Mouse (Mus musculus): ENCODE data around the gene Hoxb1.

Hoxb1 gene

DNA sequence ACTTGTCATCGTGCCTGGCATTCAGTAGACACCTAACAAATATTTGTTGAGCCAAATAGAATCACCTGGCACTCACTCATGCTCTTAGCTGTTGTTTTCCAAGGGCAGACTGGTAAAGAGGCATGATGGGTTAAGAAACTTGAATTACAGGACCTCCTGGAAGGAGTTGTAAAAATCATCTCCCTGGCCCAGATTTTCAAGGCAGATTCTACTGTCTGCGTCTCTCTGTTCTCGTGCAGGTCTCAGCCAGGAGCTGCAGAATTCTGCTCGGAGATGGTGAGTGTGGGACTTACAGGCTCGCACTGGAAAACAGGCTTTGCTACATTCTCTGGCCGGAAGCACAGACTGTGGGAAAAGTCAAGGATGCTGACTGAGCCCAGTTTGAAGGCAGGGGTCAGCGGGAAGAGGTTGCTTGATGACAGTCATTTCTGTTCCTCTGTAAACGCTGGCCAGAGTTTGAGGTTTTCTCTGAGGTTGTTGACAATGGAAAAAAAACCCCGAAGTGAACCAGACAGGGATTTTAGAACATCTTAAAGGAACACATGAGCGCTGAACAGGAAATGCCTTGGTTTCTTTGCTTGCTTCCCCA, 38.6 kb downstream of the Hoxb1 start:
- no peak for DNase-seq (ENCODE audit: low spot score)

DNA sequence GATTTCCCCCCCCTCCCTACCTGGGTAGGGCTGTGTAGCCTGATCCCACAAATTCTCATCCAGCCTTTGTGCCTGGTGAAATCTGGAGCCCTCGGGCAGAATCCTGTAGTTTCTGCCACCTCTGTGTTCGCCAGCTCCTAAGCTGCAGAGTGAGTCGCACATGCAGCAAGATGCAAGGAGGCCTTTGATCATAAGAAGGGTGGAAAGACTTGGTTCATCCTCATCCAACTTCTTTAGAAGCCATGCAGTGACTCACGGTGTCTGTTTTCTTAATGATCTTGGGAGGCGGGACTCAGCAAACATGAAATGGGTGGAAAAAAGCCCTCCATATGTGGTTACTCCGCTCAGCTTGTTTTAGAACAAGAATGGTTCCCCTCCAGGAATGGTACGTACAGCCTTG, 39.3 kb downstream of the Hoxb1 start:
- no peak for DNase-seq (ENCODE audit: low spot score)

DNA sequence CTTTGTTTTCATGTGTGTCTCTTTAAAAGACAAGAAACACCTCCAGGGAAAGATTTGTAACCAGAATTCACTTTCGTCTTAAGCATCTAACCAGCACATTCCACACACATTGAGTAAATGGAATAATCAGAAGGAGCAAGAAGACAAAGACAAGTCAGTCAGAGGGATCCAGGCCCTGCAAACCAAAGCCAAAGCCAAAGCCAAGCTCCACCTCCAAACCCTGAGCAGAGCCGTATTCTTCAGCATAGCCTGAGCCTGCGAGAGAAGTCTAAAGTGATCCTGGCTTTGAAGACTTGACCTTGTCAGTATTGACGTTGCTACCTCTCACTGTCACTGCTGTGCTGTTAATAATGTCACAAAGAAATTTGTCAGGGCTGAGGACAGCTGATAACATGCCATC, 40.0 kb downstream of the Hoxb1 start:
- DNase-seq (ENCODE audit: low spot score): no peak

DNA sequence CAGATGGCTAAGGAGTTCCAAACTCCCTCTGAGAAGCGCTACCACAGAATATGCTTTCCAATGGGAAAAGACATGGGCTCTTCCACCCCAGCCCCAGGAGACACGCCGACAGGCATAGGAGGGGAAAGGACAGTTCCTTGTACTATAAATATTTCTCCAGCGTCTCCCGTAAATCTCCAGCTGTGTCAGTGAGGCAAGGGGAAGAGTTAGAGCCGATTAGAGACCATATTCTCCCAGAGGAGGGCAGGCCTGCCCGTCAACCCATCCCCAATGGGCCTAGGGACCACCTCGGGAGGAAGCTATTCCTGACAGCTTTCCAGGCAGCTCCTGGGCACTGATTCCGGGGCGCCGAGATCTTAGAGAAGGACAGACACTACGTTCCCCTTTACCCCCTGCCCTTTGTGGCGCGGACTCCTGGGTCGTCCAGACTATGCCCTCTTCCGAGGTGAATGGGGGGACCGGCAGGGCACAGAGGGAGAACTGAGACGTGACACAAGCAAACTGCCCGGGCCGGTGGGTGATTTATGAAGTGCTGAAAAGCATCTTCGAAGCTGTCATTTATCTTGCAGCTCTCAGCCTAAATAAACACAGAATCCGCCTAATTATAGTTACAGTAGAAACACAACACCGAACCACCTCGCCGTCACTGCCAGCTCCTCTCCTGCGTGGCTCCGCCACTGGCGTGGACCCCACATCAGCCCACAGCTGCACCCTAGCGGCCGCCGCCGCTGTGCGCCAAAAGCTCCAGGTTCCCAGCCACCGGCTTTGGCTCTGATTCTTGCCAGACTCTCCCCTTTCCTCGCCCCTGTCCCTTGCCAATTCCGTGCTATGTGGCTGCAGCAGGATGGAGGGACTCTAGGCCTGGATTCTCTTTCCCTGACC, 41.9 kb downstream of the Hoxb1 start:
- DNase-seq (ENCODE audit: low spot score): peak; percentile 77

DNA sequence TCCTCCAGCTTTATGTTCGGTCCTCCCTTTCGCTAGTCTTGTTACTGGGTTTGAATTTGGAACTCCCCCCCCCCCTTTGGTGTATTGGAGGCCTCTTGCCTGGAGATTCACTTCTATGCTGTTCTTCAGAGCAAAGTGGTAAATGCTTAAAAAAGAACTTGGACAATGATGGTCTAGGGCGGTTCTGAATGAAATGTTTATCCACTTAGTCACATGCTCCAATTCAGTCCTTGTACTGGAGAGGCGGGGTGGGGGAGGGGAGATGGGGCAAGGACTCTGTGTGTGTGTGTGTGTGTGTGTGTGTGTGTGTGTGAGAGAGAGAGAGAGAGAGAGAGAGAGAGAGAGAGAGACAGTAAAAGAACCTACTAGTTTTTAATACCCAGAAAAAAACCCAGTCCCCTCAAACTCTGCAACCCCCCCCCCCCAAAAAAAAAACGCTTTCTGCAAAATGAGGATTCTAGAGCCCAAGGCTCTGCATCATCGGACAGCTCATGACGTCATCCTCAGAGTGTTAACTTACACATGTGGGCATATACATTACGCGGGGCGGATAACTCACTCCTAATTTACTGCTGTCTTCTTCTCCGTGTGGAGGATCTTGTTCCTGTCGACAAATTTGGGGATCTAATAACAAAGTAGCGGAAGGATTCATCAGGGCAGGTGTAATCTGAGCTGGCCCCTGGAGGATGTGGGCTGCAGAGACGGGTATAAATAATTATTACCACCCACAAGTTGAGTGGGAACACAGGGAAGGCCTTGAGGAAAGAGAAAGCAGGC, 42.9 kb downstream of the Hoxb1 start:
- no peak for DNase-seq (ENCODE audit: low spot score)

DNA sequence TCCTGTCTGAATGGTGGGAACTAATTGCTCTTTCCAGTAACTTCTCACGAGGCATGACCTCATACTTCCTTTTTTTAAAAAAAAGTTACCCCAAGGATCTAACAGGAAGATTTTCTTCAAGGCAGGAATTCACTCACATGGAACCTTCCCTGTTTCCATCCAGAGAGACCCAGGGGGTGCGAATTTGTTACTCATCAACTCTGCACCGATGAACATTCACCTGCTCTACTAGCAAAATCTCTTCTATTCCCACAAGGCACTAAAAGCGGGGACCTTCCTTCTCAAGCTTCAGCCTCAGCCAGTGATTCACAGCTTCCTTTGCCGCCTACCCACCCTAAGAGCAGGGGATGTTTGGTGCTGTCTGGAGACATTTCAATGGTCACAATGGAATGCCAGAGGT, 45.5 kb downstream of the Hoxb1 start:
- DNase-seq (ENCODE audit: low spot score): no peak

DNA sequence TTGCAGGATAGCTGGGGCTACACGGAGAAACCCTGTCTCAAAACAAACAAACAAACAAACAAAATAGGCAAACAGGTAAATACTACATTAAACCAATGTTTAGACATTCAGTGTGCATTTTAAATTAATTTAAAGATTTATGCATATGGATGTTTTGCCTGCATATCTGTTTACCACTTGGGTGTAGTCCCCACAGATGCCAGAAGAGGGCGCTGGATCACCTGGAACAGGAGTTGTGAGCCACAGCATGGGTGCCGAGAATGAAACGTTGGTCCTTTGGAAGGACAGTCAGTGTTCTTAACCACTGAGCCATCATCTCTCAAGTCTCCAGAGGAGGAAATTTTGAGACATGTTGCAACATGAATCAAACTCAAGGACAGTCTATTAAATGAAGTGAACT, 46.4 kb downstream of the Hoxb1 start:
- DNase-seq (ENCODE audit: low spot score): peak; percentile 57

DNA sequence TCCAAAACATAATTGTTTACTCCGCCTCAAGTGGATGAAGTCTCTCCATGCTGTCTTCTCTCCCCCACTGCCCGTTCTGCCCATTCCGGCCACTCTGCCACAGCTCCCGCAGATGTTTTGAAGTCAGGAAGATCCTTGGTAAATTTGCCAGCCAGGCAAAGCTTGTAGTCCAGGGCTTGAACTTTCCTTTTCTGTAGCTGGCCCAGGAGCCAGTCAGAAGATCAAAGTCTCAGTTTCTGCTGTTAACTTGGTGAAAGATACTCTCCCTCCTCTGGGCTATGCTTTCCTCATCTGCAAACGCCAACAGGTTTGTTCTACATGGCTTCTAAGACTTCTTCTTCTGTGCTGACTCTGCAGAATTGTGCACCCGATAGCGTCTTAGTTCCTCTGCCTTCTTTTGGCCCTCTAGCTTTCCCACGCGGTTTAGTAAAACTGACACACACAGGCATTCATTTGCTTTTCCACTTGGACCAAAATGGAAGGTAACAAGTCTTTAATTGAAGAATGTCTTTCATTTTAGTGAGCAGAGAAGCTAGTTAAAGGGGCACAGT, 47.5 kb downstream of the Hoxb1 start:
- no peak for DNase-seq (ENCODE audit: low spot score)

DNA sequence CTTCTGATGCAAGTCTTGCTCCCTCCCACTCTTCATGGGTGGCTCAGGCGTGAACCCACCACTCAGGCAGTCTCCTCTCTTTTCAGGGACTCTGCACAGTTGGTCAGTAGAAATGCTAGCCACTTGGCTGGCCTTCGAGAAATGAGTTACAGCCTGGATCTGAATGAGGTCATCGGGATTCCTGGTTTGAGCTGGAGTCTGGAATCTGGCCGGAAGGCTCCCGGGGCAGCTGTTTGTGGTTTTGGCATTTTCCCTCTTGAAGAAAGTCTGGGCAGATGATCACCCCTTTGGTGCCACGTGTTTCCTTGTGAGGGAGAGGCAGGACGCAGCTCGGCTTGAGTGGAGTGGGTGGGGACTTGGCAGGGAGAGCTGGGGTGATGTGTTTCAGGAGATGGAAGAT, 48.0 kb downstream of the Hoxb1 start:
- DNase-seq (ENCODE audit: low spot score): peak; percentile 54

DNA sequence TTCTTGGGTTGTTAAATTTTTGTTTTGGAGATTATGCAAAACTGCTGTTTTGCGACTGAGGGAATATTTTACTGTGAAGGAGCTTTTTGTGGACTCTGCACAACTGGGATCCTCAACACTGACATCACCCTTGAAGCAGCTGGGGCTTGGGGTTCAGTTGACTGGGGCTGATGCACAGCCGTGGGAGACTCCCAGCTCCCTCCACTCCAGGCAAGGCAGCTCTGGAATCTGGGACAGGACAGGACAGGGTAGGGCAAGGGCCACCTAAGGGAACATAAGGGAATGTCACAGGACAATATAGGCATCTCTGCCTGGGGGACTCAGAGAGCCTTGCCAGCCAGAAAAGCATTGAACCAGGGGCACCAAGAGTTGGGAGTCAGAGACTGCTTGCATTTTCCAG, 48.5 kb downstream of the Hoxb1 start:
- no peak for DNase-seq (ENCODE audit: low spot score)

Data from testis, postnatal 10 days (tissue).